Mouse (Mus musculus): ENCODE measurements around the gene Gm49510.

Gene Gm49510

DNA sequence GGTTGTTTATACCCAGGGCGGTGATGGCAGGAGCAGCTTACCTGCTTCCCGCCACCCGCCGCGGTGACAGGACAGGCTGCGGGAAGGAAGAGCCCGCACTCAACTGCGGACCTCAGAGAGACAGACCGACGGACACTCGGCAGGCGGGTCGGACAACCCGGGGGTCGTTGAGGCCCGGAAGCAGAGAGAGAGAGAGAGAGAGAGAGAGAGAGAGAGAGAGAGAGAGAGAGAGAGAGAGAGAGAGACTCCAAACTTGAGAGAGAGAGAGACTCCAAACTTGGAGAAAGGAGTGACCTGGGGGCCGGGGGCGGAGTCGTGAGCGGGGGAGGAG lies at the start of gene Gm49510:
Gene Gm49510, plus strand, starts transcription at position 259 of the 331 bp plus-strand sequence.
- no peak for DNase-seq (ENCODE audit: low read depth, low spot score)

- DNase-seq (ENCODE audit: low read depth, low spot score): no peak
Observed at GRCm38 (mm10) chr15:78850059-78850824, 49.2 kb upstream of the Gm49510 start.

- DNase-seq (ENCODE audit: low read depth, low spot score): no peak
Observed at GRCm38 (mm10) chr15:78850944-78851343, 48.5 kb upstream of the Gm49510 start.

GRCm38 (mm10) chr15:78851505-78852153 lies 47.8 kb upstream of the Gm49510 start:
- DNase-seq (ENCODE audit: low read depth, low spot score): peak; percentile 95

DNA sequence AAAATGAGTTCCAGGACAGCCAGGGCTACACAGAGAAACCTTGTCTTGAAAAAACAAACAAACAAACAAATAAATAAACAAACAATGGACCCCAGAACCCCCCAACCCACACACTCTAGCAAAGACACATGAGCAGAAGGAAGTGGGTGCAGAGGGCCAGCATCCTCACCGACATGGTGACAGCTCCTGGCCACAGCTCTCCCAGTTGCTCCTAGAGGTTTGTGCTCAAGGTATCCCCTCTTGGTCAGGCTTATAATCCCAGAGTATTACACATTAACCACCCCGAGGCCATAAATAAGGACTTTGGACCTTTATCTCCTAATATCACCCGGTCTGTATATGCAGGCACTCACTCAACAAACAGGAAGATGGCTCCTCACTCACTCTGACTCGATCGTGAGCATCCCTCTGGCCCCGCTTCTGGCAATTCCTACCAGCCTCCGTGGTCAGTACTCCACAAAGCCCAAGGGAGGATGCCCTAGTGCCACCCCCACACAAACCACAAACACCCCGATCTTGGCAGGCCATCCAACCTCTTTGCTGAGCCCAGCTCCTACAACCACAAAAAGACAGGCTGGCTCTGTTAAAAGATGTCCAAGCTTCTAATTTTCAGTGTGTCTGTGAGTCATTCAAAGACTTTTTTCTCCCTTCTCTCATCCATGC lies 44.0 kb upstream of the Gm49510 start, which contains the start of gene Lgals2:
Gene Lgals2, minus strand, starts transcription at position 227 of the 663 bp plus-strand sequence.
- DNase-seq (ENCODE audit: low read depth, low spot score): no peak

- DNase-seq (ENCODE audit: low read depth, low spot score): no peak
Observed at GRCm38 (mm10) chr15:78857009-78857408, 42.5 kb upstream of the Gm49510 start.

- DNase-seq (ENCODE audit: low read depth, low spot score): no peak
Observed at GRCm38 (mm10) chr15:78859311-78859710, 40.2 kb upstream of the Gm49510 start.

DNA sequence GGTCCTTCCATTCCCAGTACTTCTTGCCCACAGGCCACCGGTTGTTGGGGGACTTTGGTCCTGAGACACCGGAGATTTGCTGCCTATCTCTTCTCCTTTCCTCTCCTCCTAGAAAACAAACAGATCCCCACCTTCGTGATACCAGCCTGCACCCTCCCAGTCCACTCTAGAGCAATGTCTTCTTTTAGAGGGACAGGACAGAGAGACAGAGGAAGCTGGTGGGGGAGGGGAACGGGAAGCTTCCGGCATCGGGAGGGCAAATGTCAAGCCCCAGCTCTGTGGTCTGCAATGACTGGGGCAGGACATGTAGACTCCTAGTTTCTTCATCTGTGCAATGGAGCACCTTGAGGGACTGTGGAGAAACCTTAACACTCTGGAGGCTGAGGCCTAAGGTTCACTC lies 39.8 kb upstream of the Gm49510 start:
- DNase-seq (ENCODE audit: low read depth, low spot score): no peak

DNA sequence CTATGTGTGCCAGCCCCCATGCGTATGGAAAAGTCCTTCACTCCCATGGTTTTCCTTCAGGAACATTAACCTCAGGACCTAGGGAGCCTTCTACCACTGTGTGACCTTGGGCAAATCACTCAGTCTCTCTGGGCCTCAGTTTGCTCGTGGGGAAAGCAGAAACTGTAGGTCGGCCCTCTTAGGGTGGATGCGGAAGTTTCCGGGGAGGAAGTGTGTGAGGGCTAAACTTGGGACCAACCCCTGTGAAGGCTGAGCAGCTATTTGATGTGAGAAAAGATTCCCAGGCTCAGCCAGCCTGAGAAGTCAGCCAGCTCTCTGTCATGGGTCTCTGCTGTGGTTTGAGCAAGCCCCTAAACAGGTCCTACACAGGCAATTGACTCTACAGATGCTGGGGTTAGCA lies 37.2 kb upstream of the Gm49510 start:
- no peak for DNase-seq (ENCODE audit: low read depth, low spot score)

GRCm38 (mm10) chr15:78863154-78863553 lies 36.3 kb upstream of the Gm49510 start:
- no peak for DNase-seq (ENCODE audit: low read depth, low spot score)

DNA sequence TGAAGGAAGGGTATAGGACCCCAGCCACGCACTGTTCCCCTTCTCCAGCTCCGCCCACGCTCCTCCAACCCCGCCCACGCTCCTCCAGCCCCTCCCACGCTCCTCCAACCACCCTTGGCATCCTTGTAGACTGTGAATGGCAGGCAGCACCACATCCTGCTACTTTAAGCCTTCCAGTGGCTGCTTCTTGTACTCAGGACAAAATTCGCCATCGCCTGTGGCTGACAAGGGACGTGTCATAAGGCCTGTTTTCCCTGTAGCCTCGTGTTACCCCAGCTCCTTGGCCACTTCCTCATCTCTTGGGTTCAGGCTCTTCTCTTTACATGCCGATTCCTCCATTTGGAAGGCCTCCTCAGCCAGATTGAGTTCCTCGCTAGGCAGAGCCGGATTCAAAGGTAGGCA lies 35.6 kb upstream of the Gm49510 start:
- peak; percentile 77 for DNase-seq (ENCODE audit: low read depth, low spot score)

DNA sequence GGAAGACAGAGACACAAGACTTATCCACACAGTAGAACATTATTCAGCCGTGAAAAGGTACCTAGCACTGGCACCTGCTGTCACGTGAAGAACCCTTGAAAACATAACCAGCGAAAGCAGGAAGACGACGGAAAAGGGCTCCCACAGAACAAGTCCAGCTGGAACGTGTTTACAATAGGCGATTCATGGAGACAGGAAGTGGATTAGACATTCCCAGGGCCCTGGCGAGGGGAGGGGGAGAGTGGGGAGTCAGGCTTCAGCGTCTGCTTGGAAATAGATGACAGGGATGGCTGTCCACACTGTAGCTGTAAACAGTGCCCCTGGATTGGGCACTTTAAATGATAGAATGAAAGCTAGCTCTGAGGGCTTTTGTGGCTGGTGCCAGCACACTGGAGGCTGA lies 31.1 kb upstream of the Gm49510 start:
- peak; percentile 56 for DNase-seq (ENCODE audit: low read depth, low spot score)

DNA sequence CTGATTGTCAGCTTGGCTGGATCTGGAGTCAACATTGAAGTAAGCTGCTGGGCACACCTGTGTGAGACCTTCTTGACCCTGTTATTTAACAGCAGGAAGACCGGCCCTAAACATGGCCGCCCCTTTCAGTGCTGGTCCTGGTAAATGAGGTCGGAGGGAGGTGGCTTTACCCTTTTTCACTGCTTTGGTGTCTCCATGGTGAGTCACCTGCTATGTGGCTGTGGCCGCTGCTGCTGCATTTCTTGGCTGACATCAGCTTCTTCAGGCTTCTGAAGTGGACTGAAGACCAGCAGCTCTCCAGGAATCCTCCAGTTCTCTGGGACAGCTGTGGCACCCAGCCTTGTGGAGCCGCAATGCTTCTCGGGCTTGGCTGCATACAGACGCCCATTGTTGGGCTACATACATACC lies 30.6 kb upstream of the Gm49510 start:
- DNase-seq (ENCODE audit: low read depth, low spot score): no peak

GRCm38 (mm10) chr15:78869775-78870174 lies 29.7 kb upstream of the Gm49510 start:
- DNase-seq (ENCODE audit: low read depth, low spot score): peak; percentile 78

GRCm38 (mm10) chr15:78872021-78872608 lies 27.4 kb upstream of the Gm49510 start:
- no peak for DNase-seq (ENCODE audit: low read depth, low spot score)

DNA sequence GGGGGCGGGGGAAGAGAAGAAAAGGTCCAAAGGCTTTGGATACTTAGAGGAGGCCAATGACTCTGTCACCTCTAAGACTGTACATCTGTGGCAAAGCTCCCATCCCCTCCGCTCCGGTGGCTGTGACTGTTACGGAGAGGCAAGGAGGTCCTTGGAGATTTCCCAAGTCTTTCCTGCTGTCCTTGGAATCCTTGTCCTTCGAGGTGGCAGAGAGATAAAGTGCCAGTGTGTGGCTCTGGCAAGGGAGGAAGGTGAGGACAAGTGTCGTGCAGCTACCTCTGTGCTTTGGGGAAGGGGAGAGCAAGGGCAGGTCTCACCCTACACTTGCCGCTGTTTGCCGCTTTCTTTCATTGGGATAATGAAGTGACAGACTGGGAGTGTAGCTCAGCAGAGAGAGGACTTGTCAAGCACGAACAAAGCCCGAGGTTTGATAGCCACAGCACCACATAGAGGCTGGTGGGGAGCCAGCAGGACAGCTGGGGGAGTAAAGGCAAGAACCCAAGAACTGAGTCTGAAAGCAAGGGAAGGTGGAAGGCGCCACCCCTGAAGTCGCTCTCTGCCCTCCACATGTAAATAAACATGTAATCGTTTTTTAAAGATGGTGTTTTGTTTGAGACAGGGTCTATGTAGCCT lies 25.5 kb upstream of the Gm49510 start:
- DNase-seq (ENCODE audit: low read depth, low spot score): peak; percentile 53

- DNase-seq (ENCODE audit: low read depth, low spot score): no peak
Observed at GRCm38 (mm10) chr15:78874989-78875388, 24.5 kb upstream of the Gm49510 start.

DNA sequence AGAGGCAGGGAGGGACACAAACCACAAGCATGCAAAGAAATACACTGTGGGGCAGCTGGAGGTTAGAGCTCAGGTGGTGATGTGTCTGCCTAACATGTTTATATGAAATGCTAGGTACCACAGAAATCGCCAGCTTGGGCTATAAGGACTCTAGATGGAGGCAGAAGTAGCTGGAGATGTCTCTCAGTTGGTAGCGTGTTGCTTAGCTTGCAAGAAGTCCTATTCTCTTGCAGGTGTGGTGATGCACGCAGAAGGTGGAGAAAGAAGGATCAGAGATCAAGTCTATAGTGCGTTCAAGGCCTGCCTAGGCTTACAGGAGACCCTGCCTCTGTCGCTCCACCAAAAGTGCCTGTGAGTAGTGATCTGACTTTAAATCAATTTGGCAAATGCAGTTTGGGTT lies 23.9 kb upstream of the Gm49510 start:
- DNase-seq (ENCODE audit: low read depth, low spot score): no peak

GRCm38 (mm10) chr15:78876258-78876696 lies 23.2 kb upstream of the Gm49510 start:
- peak; percentile 89 for DNase-seq (ENCODE audit: low read depth, low spot score)

- DNase-seq (ENCODE audit: low read depth, low spot score): peak; percentile 96
Observed at GRCm38 (mm10) chr15:78876991-78877809, 22.3 kb upstream of the Gm49510 start, which contains the start of gene Gga1. Gene Gga1, plus strand, starts transcription at chr15:78877190.

Data from ZHBTc4 (cell line).